Mouse (Mus musculus): ENCODE results near the gene Zfp365. TPM values are rescaled to one million over a fixed set of nuclear protein-coding genes. Genes with fewer than 3 reads are reported as not detected.

Zfp365 gene
- polyA plus RNA-seq, 1 experiment from 2014 or later, result 1.1 TPM

- WGBS, result 21% methylated on average over 33 of the region's 33 CpGs
- Histone ChIP-seq H3K9me3 (ENCODE audit: control insufficient read depth, low read length) (no peaks in the 10 kb centered on the region), H3K4me2 (replicated peaks; ENCODE audit: low read depth, low read length) (peak overlapping the region; percentile 97), H3K36me3 (ENCODE audit: control insufficient read depth, insufficient read depth, low read length) (no peaks in the 10 kb centered on the region), H3K4me1 (ENCODE audit: control insufficient read depth, insufficient read depth, low read length) (no peaks in the 10 kb centered on the region), H3K4me3 (ENCODE audit: low read length) (peak overlapping the region; percentile 53), H3K9ac (ENCODE audit: low read depth, low read length) (peak overlapping the region; percentile 55; the same call in 1 of the 2 replicates), H3K27me3 (ENCODE audit: control insufficient read depth, insufficient read depth, low read length) (peaks cover 4% of the 10 kb centered on the region; the same call in 1 of the 2 replicates), H3K27ac (ENCODE audit: low read depth, low read length) (no peak overlapping the region)
- ATAC-seq (ENCODE audit: low FRiP score, low TSS enrichment), result peak; percentile 61; the same call in 1 of the 2 replicates
Measured at GRCm38 (mm10) chr10:67911447-67912336, 770 bp downstream of the Zfp365 start.

DNA sequence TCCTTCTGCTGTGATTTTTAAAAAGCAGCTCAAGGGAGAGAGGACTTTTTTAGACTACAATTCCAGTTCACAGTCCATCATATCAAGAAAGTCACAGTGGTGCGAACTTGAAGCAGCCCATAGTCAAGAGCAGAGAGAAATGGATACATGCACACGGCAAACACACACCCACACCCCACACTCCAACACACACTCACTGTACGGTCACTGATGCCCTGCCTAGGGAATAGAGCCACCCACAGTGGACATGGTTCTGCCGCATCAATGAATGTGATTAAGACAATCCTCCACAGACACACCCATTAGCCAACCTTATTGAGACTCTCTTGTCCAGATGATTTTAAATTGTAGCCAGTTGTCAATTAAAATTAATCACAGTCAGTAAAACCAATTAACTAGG is 4.5 kb downstream of the Zfp365 start:
- Histone ChIP-seq H3K4me2 (replicated peaks; ENCODE audit: low read depth, low read length) (no peak overlapping the region), H3K27me3 (ENCODE audit: control insufficient read depth, insufficient read depth, low read length) (peaks cover 4% of the 10 kb centered on the region; the same call in 1 of the 2 replicates), H3K4me3 (ENCODE audit: low read length) (no peak overlapping the region), H3K4me1 (ENCODE audit: control insufficient read depth, insufficient read depth, low read length) (no peaks in the 10 kb centered on the region), H3K27ac (ENCODE audit: low read depth, low read length) (no peak overlapping the region), H3K9ac (ENCODE audit: low read depth, low read length) (no peak overlapping the region), H3K36me3 (ENCODE audit: control insufficient read depth, insufficient read depth, low read length) (no peaks in the 10 kb centered on the region), H3K9me3 (ENCODE audit: control insufficient read depth, low read length) (no peaks in the 10 kb centered on the region)
- ATAC-seq (ENCODE audit: low FRiP score, low TSS enrichment), result no peak
- 96% methylated on average over 4 of the region's 4 CpGs for WGBS

- Histone ChIP-seq H3K9ac (ENCODE audit: low read depth, low read length) (no peak overlapping the region), H3K27me3 (ENCODE audit: control insufficient read depth, insufficient read depth, low read length) (no peaks in the 10 kb centered on the region; the same call in 1 of the 2 replicates), H3K9me3 (ENCODE audit: control insufficient read depth, low read length) (no peaks in the 10 kb centered on the region), H3K27ac (ENCODE audit: low read depth, low read length) (no peak overlapping the region), H3K4me1 (ENCODE audit: control insufficient read depth, insufficient read depth, low read length) (no peaks in the 10 kb centered on the region), H3K4me3 (ENCODE audit: low read length) (no peak overlapping the region), H3K36me3 (ENCODE audit: control insufficient read depth, insufficient read depth, low read length) (no peaks in the 10 kb centered on the region), H3K4me2 (replicated peaks; ENCODE audit: low read depth, low read length) (no peak overlapping the region)
- no peak for ATAC-seq (ENCODE audit: low FRiP score, low TSS enrichment)
- 75% methylated on average over 2 of the region's 2 CpGs for WGBS
Measured at GRCm38 (mm10) chr10:67906926-67907325, 5.5 kb downstream of the Zfp365 start.

DNA sequence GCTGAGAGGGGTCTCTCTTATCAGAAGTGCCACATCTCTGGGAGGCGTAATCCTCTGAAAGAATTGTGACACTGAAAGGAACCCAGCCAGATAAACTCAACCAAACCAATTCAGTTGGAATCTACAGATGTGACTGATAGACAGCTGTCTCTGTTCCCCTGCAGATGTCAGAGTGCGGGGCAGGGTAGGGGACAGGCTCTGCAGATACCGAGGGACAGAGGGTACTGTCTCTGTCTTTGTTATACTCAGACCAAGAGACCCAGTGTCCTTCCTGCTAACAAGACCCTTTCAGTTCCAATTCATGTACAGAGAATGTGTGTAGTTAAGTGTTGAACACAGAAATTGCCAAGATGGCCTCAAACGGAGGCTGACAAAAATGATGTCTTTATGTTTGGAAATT is 6.4 kb downstream of the Zfp365 start:
- no peaks in the 10 kb centered on the region for H3K9me3 ChIP-seq (ENCODE audit: control insufficient read depth, low read length)
- no peak overlapping the region for H3K4me3 ChIP-seq (ENCODE audit: low read length)
- H3K36me3 ChIP-seq (ENCODE audit: control insufficient read depth, insufficient read depth, low read length), result no peaks in the 10 kb centered on the region
- no peaks in the 10 kb centered on the region; the same call in 1 of the 2 replicates for H3K27me3 ChIP-seq (ENCODE audit: control insufficient read depth, insufficient read depth, low read length)
- ATAC-seq (ENCODE audit: low FRiP score, low TSS enrichment), result no peak
- no peak overlapping the region for H3K27ac ChIP-seq (ENCODE audit: low read depth, low read length)
- no peak overlapping the region for H3K4me2 ChIP-seq (replicated peaks; ENCODE audit: low read depth, low read length)
- 84% methylated on average over 4 of the region's 4 CpGs for WGBS
- H3K9ac ChIP-seq (ENCODE audit: low read depth, low read length), result no peak overlapping the region
- H3K4me1 ChIP-seq (ENCODE audit: control insufficient read depth, insufficient read depth, low read length), result no peaks in the 10 kb centered on the region

DNA sequence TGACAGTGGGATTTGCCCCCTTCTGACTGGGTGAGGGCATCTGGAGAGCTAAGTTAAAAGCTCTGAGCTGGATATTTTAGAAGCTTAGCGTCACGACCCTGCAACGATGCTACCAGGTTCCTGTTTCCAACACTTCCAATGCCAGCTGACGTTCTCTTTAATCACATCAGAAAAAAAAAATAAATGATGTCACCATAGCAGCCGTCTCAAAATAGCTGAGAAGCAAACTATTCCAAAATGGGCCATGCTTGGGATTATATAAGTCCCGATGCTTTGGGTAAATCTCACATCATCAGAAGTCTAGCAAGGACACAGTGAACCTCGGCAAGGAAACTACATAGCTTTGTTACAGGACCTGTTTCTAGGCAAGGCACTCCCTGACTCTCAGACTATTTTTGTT is 9.1 kb downstream of the Zfp365 start:
- no peaks in the 10 kb centered on the region for H3K4me1 ChIP-seq (ENCODE audit: control insufficient read depth, insufficient read depth, low read length)
- no peak overlapping the region for H3K4me3 ChIP-seq (ENCODE audit: low read length)
- no peaks in the 10 kb centered on the region for H3K27me3 ChIP-seq (ENCODE audit: control insufficient read depth, insufficient read depth, low read length)
- WGBS, result 79% methylated on average over 7 of the region's 7 CpGs
- H3K36me3 ChIP-seq (ENCODE audit: control insufficient read depth, insufficient read depth, low read length), result no peaks in the 10 kb centered on the region
- H3K9me3 ChIP-seq (ENCODE audit: control insufficient read depth, low read length), result no peaks in the 10 kb centered on the region
- no peak overlapping the region for H3K4me2 ChIP-seq (replicated peaks; ENCODE audit: low read depth, low read length)
- H3K27ac ChIP-seq (ENCODE audit: low read depth, low read length), result no peak overlapping the region
- no peak overlapping the region for H3K9ac ChIP-seq (ENCODE audit: low read depth, low read length)
- no peak for ATAC-seq (ENCODE audit: low FRiP score, low TSS enrichment)

DNA sequence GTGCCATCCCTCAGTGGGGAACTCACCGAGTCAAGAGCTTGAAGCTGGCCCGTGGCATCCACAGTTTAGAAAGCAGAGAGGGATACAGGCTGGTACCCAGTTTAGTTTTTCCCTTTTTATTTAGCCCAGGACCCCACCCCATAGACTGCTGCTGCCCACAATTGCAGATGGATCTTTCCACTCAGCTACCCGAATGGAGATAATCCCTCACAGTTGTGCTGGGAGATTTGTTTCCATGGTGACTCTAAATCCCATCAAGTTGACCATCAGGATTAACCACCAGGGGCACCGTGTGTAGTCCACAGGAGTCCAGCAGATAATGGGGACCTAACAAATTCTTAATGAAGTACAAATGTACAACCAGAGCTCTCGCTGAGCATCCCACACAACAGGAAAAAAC is 11.3 kb downstream of the Zfp365 start:
- H3K27ac ChIP-seq (ENCODE audit: low read depth, low read length), result no peak overlapping the region
- no peaks in the 10 kb centered on the region for H3K4me1 ChIP-seq (ENCODE audit: control insufficient read depth, insufficient read depth, low read length)
- H3K36me3 ChIP-seq (ENCODE audit: control insufficient read depth, insufficient read depth, low read length), result no peaks in the 10 kb centered on the region
- no peak overlapping the region for H3K4me3 ChIP-seq (ENCODE audit: low read length)
- no peak for ATAC-seq (ENCODE audit: low FRiP score, low TSS enrichment)
- no peak overlapping the region for H3K9ac ChIP-seq (ENCODE audit: low read depth, low read length)
- no peaks in the 10 kb centered on the region for H3K9me3 ChIP-seq (ENCODE audit: control insufficient read depth, low read length)
- WGBS, result 65% methylated on average over 5 of the region's 5 CpGs
- no peak overlapping the region for H3K4me2 ChIP-seq (replicated peaks; ENCODE audit: low read depth, low read length)
- H3K27me3 ChIP-seq (ENCODE audit: control insufficient read depth, insufficient read depth, low read length), result no peaks in the 10 kb centered on the region

DNA sequence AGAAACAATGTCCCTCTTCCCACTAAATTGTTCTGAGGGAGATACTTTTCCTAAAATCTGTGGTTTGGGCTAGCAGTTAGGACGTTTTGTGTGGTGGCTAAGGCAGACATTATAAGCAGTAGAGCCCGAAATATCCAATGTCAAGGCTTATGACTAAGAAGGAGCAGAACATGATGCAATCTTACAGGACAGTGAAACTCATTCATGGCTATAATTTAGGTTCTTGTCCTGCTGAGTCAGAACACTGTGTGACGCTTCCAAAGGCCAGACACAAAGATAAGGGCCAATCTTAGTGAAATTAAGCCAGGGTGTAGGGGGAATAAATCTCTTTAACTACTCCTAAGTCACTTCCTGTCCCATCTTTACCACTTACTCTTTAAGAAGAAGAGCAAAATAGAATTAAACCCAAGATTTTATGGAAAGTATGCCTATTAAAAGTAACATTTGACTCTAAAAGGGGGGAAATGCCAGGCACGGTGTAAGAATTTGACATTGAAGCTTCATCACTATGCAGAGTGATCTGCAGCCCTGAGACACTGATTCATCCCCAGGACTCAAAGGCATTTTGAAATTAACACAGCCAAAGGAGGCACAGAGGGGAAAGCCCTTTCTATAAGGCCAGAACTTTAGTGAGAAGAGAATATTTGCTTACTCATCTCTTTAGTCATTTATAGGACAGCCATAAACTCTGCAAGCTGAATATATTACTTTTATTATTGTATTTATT is 13.3 kb downstream of the Zfp365 start:
- whole genome bisulfite sequencing, result 64% methylated on average over 4 of the region's 4 CpGs
- no peak overlapping the region for H3K27ac ChIP-seq (ENCODE audit: low read depth, low read length)
- no peak for ATAC-seq (ENCODE audit: low FRiP score, low TSS enrichment)

DNA sequence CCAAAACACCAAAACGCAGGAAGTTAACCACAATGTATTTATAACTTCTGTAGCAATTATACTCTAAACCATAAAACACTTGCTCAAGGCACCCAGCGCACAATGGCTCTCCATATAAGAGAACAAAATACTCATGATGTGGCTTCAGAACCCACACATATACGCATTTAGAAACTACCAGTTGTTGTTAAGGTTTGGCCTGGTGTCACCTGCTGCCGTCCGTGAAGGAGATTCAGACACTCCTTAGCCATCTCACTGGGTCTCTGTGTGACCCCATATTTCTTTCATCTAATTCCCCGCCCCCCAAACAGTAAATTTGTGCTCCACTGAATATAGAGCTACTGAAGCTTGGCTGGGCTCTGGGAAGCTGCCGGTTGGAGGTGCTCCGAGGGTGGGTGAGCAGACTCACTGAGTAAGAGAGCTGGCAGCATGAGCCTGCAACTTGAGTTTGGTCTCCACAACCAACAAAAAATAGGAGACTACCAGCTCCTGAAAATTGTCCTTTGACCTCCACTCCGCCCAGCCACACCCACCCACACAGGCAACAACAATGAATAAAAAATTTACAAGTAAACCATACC is 14.0 kb downstream of the Zfp365 start:
- no peak overlapping the region for H3K27ac ChIP-seq (ENCODE audit: low read depth, low read length)
- H3K4me3 ChIP-seq (ENCODE audit: low read length), result no peak overlapping the region
- ATAC-seq (ENCODE audit: low FRiP score, low TSS enrichment), result no peak
- no peaks in the 10 kb centered on the region for H3K4me1 ChIP-seq (ENCODE audit: control insufficient read depth, insufficient read depth, low read length)
- WGBS, result 76% methylated on average over 9 of the region's 9 CpGs
- H3K27me3 ChIP-seq (ENCODE audit: control insufficient read depth, insufficient read depth, low read length), result no peaks in the 10 kb centered on the region
- H3K9me3 ChIP-seq (ENCODE audit: control insufficient read depth, low read length), result no peaks in the 10 kb centered on the region
- H3K9ac ChIP-seq (ENCODE audit: low read depth, low read length), result no peak overlapping the region
- no peak overlapping the region for H3K4me2 ChIP-seq (replicated peaks; ENCODE audit: low read depth, low read length)
- no peaks in the 10 kb centered on the region for H3K36me3 ChIP-seq (ENCODE audit: control insufficient read depth, insufficient read depth, low read length)

More for the DNA sequence above, 13.3 kb downstream of the Zfp365 start:
- Histone ChIP-seq H3K9ac (ENCODE audit: low read depth, low read length) (no peak overlapping the region), H3K4me3 (ENCODE audit: low read length) (no peak overlapping the region), H3K27me3 (ENCODE audit: control insufficient read depth, insufficient read depth, low read length) (no peaks in the 10 kb centered on the region), H3K4me2 (replicated peaks; ENCODE audit: low read depth, low read length) (no peak overlapping the region), H3K9me3 (ENCODE audit: control insufficient read depth, low read length) (no peaks in the 10 kb centered on the region), H3K4me1 (ENCODE audit: control insufficient read depth, insufficient read depth, low read length) (no peaks in the 10 kb centered on the region), H3K36me3 (ENCODE audit: control insufficient read depth, insufficient read depth, low read length) (no peaks in the 10 kb centered on the region)

Data from kidney, embryonic 14.5 days (tissue).